ENCODE assay signal across 8 mouse cellular contexts in the genomic region with DNA sequence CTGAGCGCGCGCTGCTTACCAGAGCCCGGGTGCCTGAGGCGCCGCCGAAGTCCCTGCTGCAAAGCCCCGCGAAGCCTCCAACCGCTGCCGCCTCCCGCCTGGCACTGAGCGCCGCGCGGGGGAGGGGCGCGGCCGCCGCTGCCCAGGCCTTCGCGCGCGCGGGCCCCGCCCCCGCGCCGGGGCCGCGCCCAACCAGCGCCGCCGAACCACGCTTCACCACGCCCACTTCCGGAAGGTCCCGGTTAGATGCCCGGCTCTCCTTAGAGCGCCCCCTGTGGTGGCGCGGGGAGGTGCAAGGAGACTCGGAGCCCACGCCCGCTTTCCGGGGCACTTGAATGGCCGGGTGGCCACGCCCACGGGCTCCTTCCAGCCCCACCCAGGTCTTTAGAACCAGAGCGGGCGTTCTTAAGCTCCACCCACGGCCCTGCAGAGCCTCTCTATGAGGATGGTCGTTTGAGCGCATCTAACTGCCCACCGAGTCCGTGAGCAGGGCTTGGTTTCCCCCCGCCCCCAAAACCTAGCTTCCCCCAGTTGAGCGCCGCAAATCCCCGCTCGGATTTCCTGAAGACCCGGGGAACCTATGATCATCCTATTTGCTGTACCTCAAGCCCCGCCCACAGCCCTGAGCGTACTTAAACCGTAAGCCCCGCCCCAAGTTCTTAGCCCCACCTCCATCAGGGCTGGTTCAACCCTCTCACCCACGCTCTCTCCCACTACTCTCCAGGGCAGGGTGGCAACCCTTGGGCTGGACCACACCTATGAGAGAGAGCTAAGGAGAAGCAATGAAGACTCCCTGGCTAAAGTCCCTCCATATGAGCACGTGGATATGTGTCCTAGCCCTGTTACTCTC. TPM values are rescaled to one million over a fixed set of nuclear protein-coding genes. Genes with fewer than 3 reads are reported as not detected.
DNase-seq lines count a peak whose midpoint lies in the region; ATAC-seq and TF ChIP-seq lines count a peak whose summit lies in the region.

A gene (minus strand): TSS at position 167 of the 850 bp plus-strand sequence.

- peak; percentile 75 for ATAC-seq in G1E (ENCODE audit: extremely low read depth, insufficient number of reproducible peaks, low FRiP score, poor library complexity, severe bottlenecking)
- ATAC-seq in forebrain, embryonic 16.5 days, result peak; percentile 89
- peak; percentile 89 for ATAC-seq in lung, embryonic 14.5 days (ENCODE audit: insufficient read depth)

- peaks cover 10% of the 10 kb centered on the region for H3K36me3 ChIP-seq in G1E (replicated peaks)
- H3K36me3 ChIP-seq in forebrain, embryonic 16.5 days (ENCODE audit: control insufficient read depth, insufficient read depth), result no peaks in the 10 kb centered on the region
- H3K36me3 ChIP-seq in lung, embryonic 14.5 days (ENCODE audit: insufficient read depth), result no peaks in the 10 kb centered on the region
- H3K36me3 ChIP-seq in thymus, adult 2 months (ENCODE audit: control insufficient read depth, insufficient read depth, low read length), result no peaks in the 10 kb centered on the region

- peaks cover 10% of the 10 kb centered on the region for H3K27me3 ChIP-seq in G1E (ENCODE audit: insufficient read depth, low read length)
- H3K27me3 ChIP-seq in forebrain, embryonic 16.5 days (replicated peaks; ENCODE audit: control insufficient read depth, insufficient read depth, low read length), result no peaks in the 10 kb centered on the region
- H3K27me3 ChIP-seq in lung, embryonic 14.5 days (ENCODE audit: insufficient read depth, low read length), result no peaks in the 10 kb centered on the region
- no peaks in the 10 kb centered on the region for H3K27me3 ChIP-seq in thymus, adult 2 months (ENCODE audit: control insufficient read depth, insufficient read depth, low read length)

- intact Hi-C loops in heart, postnatal 36 days (cut with DNase I), result loop anchor here (2.0 to 5.0 kb wide), 3 partner anchors 46 to 83 kb away; a partner anchor contains a TSS

- H3K9me3 ChIP-seq in G1E (replicated peaks), result no peaks in the 10 kb centered on the region
- no peaks in the 10 kb centered on the region for H3K9me3 ChIP-seq in forebrain, embryonic 16.5 days (ENCODE audit: control insufficient read depth, low read length)
- no peaks in the 10 kb centered on the region for H3K9me3 ChIP-seq in lung, embryonic 14.5 days (ENCODE audit: low read depth, low read length)

- peak within 1 kb of the TSS; percentile 89 for H3K9ac ChIP-seq in forebrain, embryonic 16.5 days (replicated peaks; ENCODE audit: low read depth, low read length)
- peak within 1 kb of the TSS; percentile 93 for H3K9ac ChIP-seq in lung, embryonic 14.5 days

- H3K27ac ChIP-seq in forebrain, embryonic 16.5 days (ENCODE audit: low read length), result peak within 1 kb of the TSS; percentile 88
- H3K27ac ChIP-seq in layer of hippocampus, adult 2 months, result peak within 1 kb of the TSS; percentile 95
- H3K27ac ChIP-seq in lung, embryonic 14.5 days (ENCODE audit: low read depth), result peak within 1 kb of the TSS; percentile 97
- peak within 1 kb of the TSS; percentile 68 for H3K27ac ChIP-seq in olfactory bulb, adult 2 months (ENCODE audit: insufficient read depth, low read depth, low read length)
- peak within 1 kb of the TSS; percentile 9 for H3K27ac ChIP-seq in thymus, adult 2 months (ENCODE audit: control insufficient read depth, insufficient read depth, low read length)

- peak; percentile 51 for TF ChIP-seq POLR2A in olfactory bulb, adult 2 months (IDR thresholded peaks at IDR 0.05; ENCODE audit: insufficient read depth, low read depth, low read length)
- peak; percentile 81 for TF ChIP-seq POLR2A in thymus, adult 2 months (IDR thresholded peaks at IDR 0.05; ENCODE audit: control insufficient read depth, extremely low read depth, insufficient read depth, low read length, poor library complexity)

- under 1% methylated on average over 62 of the region's 68 CpGs for WGBS in forebrain, embryonic 16.5 days
- WGBS in lung, embryonic 14.5 days, result under 1% methylated on average over 68 of the region's 68 CpGs
- 1% methylated on average over 68 of the region's 68 CpGs for WGBS in olfactory bulb, adult 2 months
- WGBS in thymus, adult 2 months, result under 1% methylated on average over 68 of the region's 68 CpGs

- H3K4me1 ChIP-seq in G1E (ENCODE audit: insufficient read depth, low read depth, low read length), result peaks cover 56% of the 10 kb centered on the region
- peaks cover 31% of the 10 kb centered on the region for H3K4me1 ChIP-seq in forebrain, embryonic 16.5 days (replicated peaks; ENCODE audit: control insufficient read depth, insufficient read depth, low read length)
- H3K4me1 ChIP-seq in lung, embryonic 14.5 days (ENCODE audit: insufficient read depth), result peaks cover 19% of the 10 kb centered on the region
- H3K4me1 ChIP-seq in olfactory bulb, adult 2 months (ENCODE audit: control insufficient read depth, insufficient read depth, low read length), result peaks cover 17% of the 10 kb centered on the region
- peaks cover 17% of the 10 kb centered on the region for H3K4me1 ChIP-seq in thymus, adult 2 months (replicated peaks; ENCODE audit: control insufficient read depth, insufficient read depth, low read length)

- peak within 1 kb of the TSS; percentile 94 for H3K4me3 ChIP-seq in G1E (ENCODE audit: low read depth, low read length)
- peak within 1 kb of the TSS; percentile 84 for H3K4me3 ChIP-seq in forebrain, embryonic 16.5 days (replicated peaks; ENCODE audit: low read length)
- H3K4me3 ChIP-seq in layer of hippocampus, adult 2 months, result peak within 1 kb of the TSS; percentile 83
- peak within 1 kb of the TSS; percentile 96 for H3K4me3 ChIP-seq in lung, embryonic 14.5 days (ENCODE audit: low read depth, low read length)
- peak within 1 kb of the TSS; percentile 87 for H3K4me3 ChIP-seq in olfactory bulb, adult 2 months (ENCODE audit: insufficient read depth, low read depth, low read length)
- H3K4me3 ChIP-seq in thymus, adult 2 months (ENCODE audit: control insufficient read depth, insufficient read depth, low read length), result peak within 1 kb of the TSS; percentile 63

- peak; percentile 87 for DNase-seq in G1E (ENCODE audit: low spot score)
- DNase-seq in cerebellum, adult 18-20 months, result peak; percentile 97 to 100
- peak; percentile 100 for DNase-seq in heart, postnatal 36 days
- peak; percentile 96 to 100 for DNase-seq in layer of hippocampus, adult 2 months (ENCODE audit: low spot score in 2 of 2)
- peak; percentile 99 for DNase-seq in lung, embryonic 14.5 days
- peak; percentile 99 for DNase-seq in thymus, adult 2 months

- H3K4me2 ChIP-seq in forebrain, embryonic 16.5 days (ENCODE audit: low read length), result peak within 1 kb of the TSS; percentile 56
- peak within 1 kb of the TSS; percentile 78 for H3K4me2 ChIP-seq in lung, embryonic 14.5 days

- TF ChIP-seq CTCF in G1E (IDR thresholded peaks at IDR 0.05; ENCODE audit: low read depth, low read length), result peak; percentile 55; the same call in 1 of the 2 replicates
- peak; percentile 86 for TF ChIP-seq CTCF in layer of hippocampus, adult 2 months (conservative IDR thresholded peaks at IDR 0.05)
- TF ChIP-seq CTCF in lung, embryonic 14.5 days (IDR thresholded peaks at IDR 0.05; ENCODE audit: low read depth), result peak; percentile 85
- peak; percentile 96 for TF ChIP-seq CTCF in olfactory bulb, adult 2 months (IDR thresholded peaks at IDR 0.05; ENCODE audit: insufficient read depth, low read depth, low read length)
- TF ChIP-seq CTCF in thymus, adult 2 months (IDR thresholded peaks at IDR 0.05; ENCODE audit: borderline replicate concordance, control insufficient read depth, extremely low read depth, insufficient read depth, low read length, poor library complexity), result peak; percentile 99

RNA-seq across cellular contexts. Expression of the gene that starts here (rescaled TPM):
- 77.5 and 83.7 TPM in 2 replicates for total RNA-seq in G1E (2014; fragmentation: Nextera tagmentation)
- 70.5 and 77.3 TPM in 2 replicates for total RNA-seq in G1E (2017)
- 56.6 and 59.1 TPM in 2 replicates for polyA plus RNA-seq in G1E (2012)
- polyA plus RNA-seq in forebrain, embryonic 16.5 days (2015; fragmentation: Nextera tagmentation; extraction: Ambion mirVana), result 230 and 234 TPM in 2 replicates
- 10 to 100 TPM; 34.3 to 37.5 TPM for total RNA-seq in heart, postnatal 36 days (2021)
- total RNA-seq in layer of hippocampus, adult 2 months (2021), result 100 to 1,000 TPM in 1 of 2 experiments, 10 to 100 TPM in 1; 95.2 to 101 TPM
- polyA plus RNA-seq in lung, embryonic 14.5 days (2014; fragmentation: Nextera tagmentation; extraction: Ambion mirVana), result 151 and 165 TPM in 2 replicates
- not detected in 2 replicates for polyA plus RNA-seq in olfactory bulb, adult 2 months (2012; ENCODE audit: insufficient read depth, insufficient read length, low replicate concordance, missing spikeins)
- polyA plus RNA-seq in thymus, adult 2 months (2012; rRNA removed), result 67.8 and 78.3 TPM in 2 replicates

Comparison
In these comparisons a context has a peak if more than half of its experiments do, and no peak if none do; other contexts are left out.
1. Peak in every context shown above with its lines: DNase-seq, ATAC-seq, H3K4me3 ChIP-seq and H3K27ac ChIP-seq.
2. H3K27ac ChIP-seq: peak in every context shown above with its lines; median percentile 97 in lung, embryonic 14.5 days; 95 in layer of hippocampus, adult 2 months; 88 in forebrain, embryonic 16.5 days; 68 in olfactory bulb, adult 2 months; 9 in thymus, adult 2 months.